Mouse (Mus musculus) ES-Bruce4 (cell line): ENCODE data around the gene Hes5. TPM values are rescaled to one million over a fixed set of nuclear protein-coding genes. Genes with fewer than 3 reads are reported as not detected.

Experiments used
- H3K27ac ChIP-seq: 2 replicates; pipeline ENCODE4 v1.5.1; 2012; ENCODE audit warnings: low read length, inconsistent platforms; ENCODE audit not compliant: insufficient read depth
- H3K27me3 ChIP-seq: 2 replicates; pipeline ENCODE4 v1.6.1; 2012; ENCODE audit warnings: mild to moderate bottlenecking, low read length, inconsistent platforms; ENCODE audit not compliant: control insufficient read depth, poor library complexity, insufficient read depth, severe bottlenecking
- H3K36me3 ChIP-seq: 2 replicates; pipeline ENCODE4 v1.6.1; 2012; ENCODE audit warnings: inconsistent platforms, mild to moderate bottlenecking, low read length, moderate library complexity; ENCODE audit not compliant: control insufficient read depth, poor library complexity, insufficient read depth, severe bottlenecking
- H3K4me1 ChIP-seq: one replicate; pipeline ENCODE4 v1.8.1; 2011; ENCODE audit warnings: low read length; ENCODE audit not compliant: control insufficient read depth, insufficient read depth
- H3K4me3 ChIP-seq: 2 replicates; pipeline ENCODE4 v1.5.1; 2011; ENCODE audit warnings: low read depth, mild to moderate bottlenecking, low read length
- H3K9ac ChIP-seq: 2 replicates; pipeline ENCODE4 v1.6.1; 2012; ENCODE audit warnings: low read depth, mild to moderate bottlenecking, inconsistent platforms; ENCODE audit not compliant: poor library complexity, severe bottlenecking
- H3K9me3 ChIP-seq: replicated peaks from 2 replicates; pipeline ENCODE4 v1.6.1; 2012; ENCODE audit warnings: mild to moderate bottlenecking, low read length, inconsistent platforms; ENCODE audit not compliant: control insufficient read depth, poor library complexity, insufficient read depth, severe bottlenecking
- CTCF ChIP-seq: IDR thresholded peaks from one replicate; pipeline ENCODE4 v1.8.1; 2011; ENCODE audit warnings: low read depth, low read length
- EP300 ChIP-seq: IDR thresholded peaks from 2 replicates; pipeline ENCODE4 v1.6.1; 2011; ENCODE audit warnings: low read depth, low read length; ENCODE audit not compliant: insufficient read depth
- POLR2A ChIP-seq: IDR thresholded peaks from one replicate; pipeline ENCODE4 v1.8.1; 2011; ENCODE audit warnings: low read length; ENCODE audit not compliant: insufficient read depth
- polyA plus RNA-seq: library from polyadenylated mRNA; stranded (reverse); fragments of >200 nt; gene quantifications from 2 replicates; pipeline ENCODE4 v1.2.4, GENCODE M21; 2011; ENCODE audit warnings: low read depth; ENCODE audit not compliant: missing spikeins, insufficient read depth, insufficient read length

Gene Hes5
- polyA plus RNA-seq, 1 experiment, result not detected

DNA sequence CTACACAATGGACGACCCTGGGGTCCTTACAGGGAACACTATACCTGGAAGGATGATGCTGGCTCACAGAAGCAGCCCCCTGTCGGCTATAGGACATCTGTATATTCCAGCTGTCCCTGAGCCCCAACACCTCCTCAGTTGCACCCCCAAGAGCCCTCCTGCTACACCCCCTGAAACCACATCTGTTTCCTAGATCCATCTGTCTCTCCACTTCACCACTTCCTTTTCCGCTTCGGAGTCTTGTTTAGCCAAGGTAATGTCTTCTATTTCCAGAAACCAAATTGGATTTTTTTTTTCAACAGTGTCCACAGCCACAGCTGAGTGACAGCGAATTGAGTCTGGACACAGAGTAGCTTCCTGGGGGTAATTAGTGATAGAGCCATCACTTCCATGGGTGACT, 38.7 kb downstream of the Hes5 start:
- TF ChIP-seq POLR2A (no peak), CTCF (no peak), EP300 (no peak)
- H3K9ac ChIP-seq, result no peak overlapping the region
- H3K36me3 ChIP-seq, result no peaks in the 10 kb centered on the region
- H3K4me3 ChIP-seq, result no peak overlapping the region
- no peaks in the 10 kb centered on the region for H3K9me3 ChIP-seq
- peaks cover 2% of the 10 kb centered on the region for H3K4me1 ChIP-seq
- no peak overlapping the region for H3K27ac ChIP-seq
- H3K27me3 ChIP-seq, result no peaks in the 10 kb centered on the region

- H3K4me3 ChIP-seq, result no peak overlapping the region
- TF ChIP-seq POLR2A (no peak), EP300 (no peak), CTCF (no peak)
- no peak overlapping the region for H3K9ac ChIP-seq
- H3K9me3 ChIP-seq, result no peaks in the 10 kb centered on the region
- peaks cover 1% of the 10 kb centered on the region for H3K4me1 ChIP-seq
- H3K27me3 ChIP-seq, result no peaks in the 10 kb centered on the region
- no peak overlapping the region for H3K27ac ChIP-seq
- H3K36me3 ChIP-seq, result no peaks in the 10 kb centered on the region
Measured at GRCm38 (mm10) chr4:155005278-155005677, 44.6 kb downstream of the Hes5 start.

GRCm38 (mm10) chr4:155006296-155006695, 45.6 kb downstream of the Hes5 start:
- H3K4me3 ChIP-seq, result no peak overlapping the region
- no peak overlapping the region for H3K9ac ChIP-seq
- H3K27ac ChIP-seq, result no peak overlapping the region
- no peak for TF ChIP-seq EP300
- no peak for TF ChIP-seq POLR2A
- TF ChIP-seq CTCF, result no peak
- no peaks in the 10 kb centered on the region for H3K27me3 ChIP-seq
- no peaks in the 10 kb centered on the region for H3K4me1 ChIP-seq
- no peaks in the 10 kb centered on the region for H3K9me3 ChIP-seq
- H3K36me3 ChIP-seq, result no peaks in the 10 kb centered on the region

DNA sequence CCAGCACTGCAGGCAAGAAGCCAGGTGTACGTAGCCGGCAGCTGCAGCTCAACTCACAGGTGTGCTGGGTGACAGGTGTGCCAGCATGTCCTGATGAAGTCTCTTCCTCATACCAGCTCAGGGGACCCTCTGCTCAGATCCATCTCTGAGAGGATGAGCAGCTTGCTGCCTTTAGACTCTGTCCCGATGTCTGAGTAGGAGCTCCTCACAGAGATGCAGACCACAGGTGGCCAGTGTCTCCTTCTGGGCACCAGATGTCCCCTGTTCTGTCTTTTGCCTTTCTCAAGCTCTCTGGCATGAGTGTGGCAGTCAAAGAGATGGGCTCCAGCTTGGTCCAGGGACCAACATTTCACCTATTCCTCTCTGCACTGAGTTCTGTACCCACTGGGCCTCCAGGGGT, 46.9 kb downstream of the Hes5 start:
- no peak overlapping the region for H3K4me3 ChIP-seq
- TF ChIP-seq CTCF (no peak), POLR2A (no peak), EP300 (no peak)

DNA sequence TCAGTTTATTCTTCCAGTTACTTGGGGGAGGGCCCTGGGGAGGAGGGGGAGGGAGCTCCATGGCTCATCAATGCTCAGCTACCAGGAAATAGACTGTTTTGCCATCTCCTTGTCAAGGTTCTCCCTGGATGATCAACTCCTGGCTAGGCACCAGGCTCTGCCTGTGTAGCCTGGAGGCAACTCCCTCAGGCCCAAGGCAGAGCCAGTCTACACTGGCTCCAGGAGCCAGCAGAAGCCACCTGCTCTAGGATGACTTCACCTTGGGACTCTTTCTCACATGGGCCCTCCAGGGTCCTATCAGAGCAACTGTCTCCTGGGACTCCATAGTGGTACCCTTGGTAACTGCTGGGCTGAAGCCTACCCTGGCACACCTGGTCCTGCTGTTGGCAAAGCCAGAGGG, 47.4 kb downstream of the Hes5 start:
- H3K27ac ChIP-seq, result no peak overlapping the region
- TF ChIP-seq POLR2A (no peak), EP300 (no peak), CTCF (no peak)
- H3K4me3 ChIP-seq, result no peak overlapping the region

More for the DNA sequence above, 46.9 kb downstream of the Hes5 start:
- no peak overlapping the region for H3K9ac ChIP-seq
- H3K27ac ChIP-seq, result no peak overlapping the region
- no peaks in the 10 kb centered on the region for H3K27me3 ChIP-seq
- H3K4me1 ChIP-seq, result no peaks in the 10 kb centered on the region
- H3K36me3 ChIP-seq, result no peaks in the 10 kb centered on the region
- H3K9me3 ChIP-seq, result no peaks in the 10 kb centered on the region

DNA sequence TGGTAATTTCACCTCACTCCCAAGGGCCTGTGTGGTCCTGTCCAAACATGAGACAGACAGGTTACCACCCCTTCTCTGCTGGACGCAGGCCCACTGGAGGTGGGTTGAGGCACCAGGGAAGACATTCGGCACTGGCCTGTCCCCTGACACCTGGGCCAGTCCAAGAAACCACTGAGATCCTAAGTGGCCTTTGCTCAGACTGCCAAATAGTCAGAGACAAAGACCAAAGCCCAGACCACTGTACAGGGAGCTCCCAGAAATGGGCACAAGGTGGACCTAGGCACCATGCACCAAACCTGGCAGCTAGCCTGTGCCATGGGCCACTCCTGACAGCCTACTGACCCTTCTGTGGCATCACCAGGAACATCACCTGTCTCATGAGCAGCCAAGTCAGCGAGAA, 48.5 kb downstream of the Hes5 start:
- no peaks in the 10 kb centered on the region for H3K4me1 ChIP-seq
- no peaks in the 10 kb centered on the region for H3K9me3 ChIP-seq
- no peak overlapping the region for H3K4me3 ChIP-seq
- H3K36me3 ChIP-seq, result no peaks in the 10 kb centered on the region
- no peak overlapping the region for H3K27ac ChIP-seq
- TF ChIP-seq POLR2A, result no peak
- TF ChIP-seq CTCF, result no peak
- no peak for TF ChIP-seq EP300
- no peak overlapping the region for H3K9ac ChIP-seq
- no peaks in the 10 kb centered on the region for H3K27me3 ChIP-seq

More for the DNA sequence above, 47.4 kb downstream of the Hes5 start:
- H3K9me3 ChIP-seq, result no peaks in the 10 kb centered on the region
- no peaks in the 10 kb centered on the region for H3K27me3 ChIP-seq
- H3K9ac ChIP-seq, result no peak overlapping the region
- H3K4me1 ChIP-seq, result no peaks in the 10 kb centered on the region
- no peaks in the 10 kb centered on the region for H3K36me3 ChIP-seq
